Mouse (Mus musculus): ENCODE data around the gene Stk11ip. TPM values are rescaled to one million over a fixed set of nuclear protein-coding genes. Genes with fewer than 3 reads are reported as not detected.

The Stk11ip gene
- polyA plus RNA-seq, 1 experiment = 29.3 TPM

DNA sequence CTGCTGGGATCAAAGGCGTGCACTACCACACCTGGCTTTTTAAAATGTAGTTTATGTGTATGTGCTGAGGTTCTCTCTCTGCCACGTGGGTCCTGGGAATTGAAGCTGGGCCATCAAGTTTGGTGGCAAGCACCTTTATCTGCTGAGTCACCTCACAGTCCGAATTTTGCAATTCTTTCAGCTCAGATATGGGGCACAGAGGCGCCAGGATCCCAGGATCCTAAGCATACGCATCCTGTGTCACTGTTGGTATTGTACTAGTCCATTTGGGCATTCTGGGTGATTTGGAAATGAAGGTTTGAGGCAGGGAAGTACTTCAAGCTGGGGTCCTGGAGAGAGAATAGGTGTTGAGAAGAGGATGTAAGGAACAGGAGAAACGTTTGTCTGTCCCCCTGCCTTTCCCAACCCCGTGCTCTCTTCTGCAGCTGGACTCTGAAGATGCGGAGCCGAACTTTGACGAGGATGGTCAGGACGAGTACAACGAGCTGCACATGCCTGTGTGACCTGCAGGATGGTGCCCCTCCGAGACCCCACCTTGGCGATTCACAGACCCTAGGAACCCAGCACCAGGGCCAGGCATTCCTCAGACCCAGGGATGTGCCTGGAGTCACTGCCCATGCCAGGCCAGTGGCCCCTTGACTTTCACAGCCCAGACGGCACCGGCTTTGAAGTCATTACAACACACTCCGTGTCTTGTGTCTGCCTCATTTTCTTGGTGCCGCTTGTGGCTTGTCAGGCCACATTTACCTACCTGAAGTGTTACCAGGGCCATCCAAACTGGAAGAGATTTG lies 37.3 kb downstream of the Stk11ip start:
- H3K4me1 ChIP-seq (ENCODE audit: control insufficient read depth, insufficient read depth, low read length) = peaks cover 11% of the 10 kb centered on the region
- TF ChIP-seq CTCF (IDR thresholded peaks at IDR 0.05; ENCODE audit: borderline replicate concordance, insufficient read depth, low read depth, low read length) (no peak), POLR2A (IDR thresholded peaks at IDR 0.05; ENCODE audit: borderline replicate concordance, insufficient read depth, low read length) (no peak)
- WGBS = 88% methylated on average over 18 of the region's 18 CpGs
- peak overlapping the region; percentile 8; the same call in 1 of the 2 replicates for H3K27ac ChIP-seq (ENCODE audit: insufficient read depth, low read length)
- no peaks in the 10 kb centered on the region for H3K27me3 ChIP-seq (ENCODE audit: control insufficient read depth, insufficient read depth, low read length)
- no peak for DNase-seq
- H3K4me3 ChIP-seq (replicated peaks; ENCODE audit: insufficient read depth, low read depth, low read length) = no peak overlapping the region

DNA sequence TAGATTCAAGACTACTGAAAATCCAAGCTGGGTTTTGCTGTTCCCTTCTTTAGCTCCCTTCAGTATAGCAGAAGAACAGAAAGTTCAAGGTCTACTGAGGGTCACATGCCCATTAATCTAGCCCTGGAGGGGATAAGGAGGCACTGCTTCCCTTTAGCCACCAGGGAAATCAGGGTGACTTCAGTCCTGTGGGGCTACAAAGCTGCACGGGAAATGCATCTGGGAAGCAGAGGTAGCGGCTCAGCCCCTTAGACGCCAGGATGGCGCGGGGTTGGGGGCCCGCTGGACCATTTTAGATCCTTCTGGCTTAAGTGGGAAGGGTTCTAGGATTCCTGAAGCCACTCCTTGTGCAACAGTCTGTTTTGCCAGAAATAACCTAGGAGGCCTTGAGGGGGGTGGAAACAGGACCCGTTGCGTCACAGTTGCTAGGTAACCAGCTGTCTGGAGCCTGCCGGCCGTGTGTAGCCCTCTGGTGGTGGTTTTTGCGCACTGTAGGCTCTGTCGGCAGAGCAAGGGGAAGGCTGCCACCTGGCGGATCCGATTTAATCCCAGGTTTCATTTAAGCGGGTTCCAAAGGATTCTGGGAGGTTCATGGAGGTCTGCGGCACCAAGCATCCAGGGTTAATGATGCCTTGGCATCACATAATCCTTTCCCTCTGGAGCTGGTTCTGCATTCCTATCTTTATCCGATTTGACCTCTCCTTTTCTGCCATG lies 38.0 kb downstream of the Stk11ip start:
- H3K27me3 ChIP-seq (ENCODE audit: control insufficient read depth, insufficient read depth, low read length) = no peaks in the 10 kb centered on the region
- peaks cover 11% of the 10 kb centered on the region for H3K4me1 ChIP-seq (ENCODE audit: control insufficient read depth, insufficient read depth, low read length)
- TF ChIP-seq POLR2A (IDR thresholded peaks at IDR 0.05; ENCODE audit: borderline replicate concordance, insufficient read depth, low read length) = no peak
- peak; percentile 99 for TF ChIP-seq CTCF (IDR thresholded peaks at IDR 0.05; ENCODE audit: borderline replicate concordance, insufficient read depth, low read depth, low read length)
- peak; percentile 94 to 97 for DNase-seq
- 4% methylated on average over 17 of the region's 17 CpGs for WGBS
- no peak overlapping the region for H3K4me3 ChIP-seq (replicated peaks; ENCODE audit: insufficient read depth, low read depth, low read length)
- peak overlapping the region; percentile 8; the same call in 1 of the 2 replicates for H3K27ac ChIP-seq (ENCODE audit: insufficient read depth, low read length)

DNA sequence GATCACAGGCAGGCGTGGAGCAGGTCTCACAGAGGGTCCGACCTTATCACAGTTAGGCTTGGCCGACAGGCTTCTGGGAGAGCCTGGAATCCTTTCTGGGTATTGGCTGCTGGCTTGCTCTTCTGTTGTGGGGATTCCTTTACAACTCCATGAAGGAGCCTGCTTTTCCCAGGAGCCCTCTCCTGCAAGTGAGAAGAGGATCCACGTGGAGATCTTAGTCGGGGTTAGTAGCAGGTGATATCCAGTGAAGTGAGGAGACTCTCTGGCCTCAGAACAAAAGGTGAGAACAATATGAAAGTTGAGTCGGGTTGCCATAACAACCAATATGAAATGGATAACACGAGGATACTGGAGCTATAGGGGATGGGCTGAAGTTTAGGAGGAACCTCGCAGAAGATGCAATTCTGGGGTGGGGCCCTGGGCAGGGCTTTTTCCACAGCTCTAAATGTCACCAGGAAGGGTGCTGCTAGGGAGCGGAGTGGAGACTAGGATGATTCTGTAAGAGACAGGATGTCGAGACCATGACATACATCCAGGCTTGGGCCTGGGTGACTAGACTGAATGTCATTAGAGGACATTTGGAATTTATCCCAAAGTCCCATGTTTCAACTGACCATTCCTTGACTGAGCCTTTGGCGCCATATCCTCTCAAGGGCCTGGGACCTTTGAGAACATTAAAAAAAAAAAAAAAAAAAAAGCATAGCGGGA lies 39.0 kb downstream of the Stk11ip start:
- no peak overlapping the region for H3K27ac ChIP-seq (ENCODE audit: insufficient read depth, low read length)
- no peaks in the 10 kb centered on the region for H3K27me3 ChIP-seq (ENCODE audit: control insufficient read depth, insufficient read depth, low read length)

DNA sequence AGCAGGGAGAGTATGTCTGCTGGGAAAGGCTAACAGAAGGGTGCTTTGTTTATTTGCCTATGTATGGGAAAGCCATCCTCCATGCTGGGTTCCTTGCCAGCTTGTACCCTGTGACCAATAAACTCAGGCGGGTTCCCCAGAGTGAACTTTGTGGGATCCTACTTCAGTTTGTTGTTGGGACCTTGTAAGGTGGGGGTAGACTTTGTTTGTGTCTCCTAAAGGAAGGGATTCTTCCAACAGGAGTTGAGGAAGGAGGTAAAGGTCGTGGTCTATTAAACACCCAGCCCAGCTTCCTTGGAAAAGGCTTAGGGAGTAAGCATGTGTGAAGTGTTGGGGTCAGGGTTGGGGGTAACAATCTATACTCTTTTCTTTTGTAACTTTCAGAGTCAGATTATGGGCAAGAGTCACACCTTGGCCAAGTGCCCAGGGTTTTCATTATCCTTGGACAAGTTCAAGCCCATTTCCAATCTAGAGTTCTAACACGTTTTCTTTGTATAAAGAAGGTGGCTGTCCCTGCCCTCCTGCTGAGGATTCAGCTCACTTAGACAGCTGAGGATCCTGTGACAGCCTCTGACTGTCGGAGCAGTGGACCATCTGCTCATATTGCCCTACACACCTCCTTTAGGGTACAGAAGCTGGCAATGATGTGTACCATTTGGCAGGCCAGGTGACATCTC lies 40.0 kb downstream of the Stk11ip start:
- H3K4me1 ChIP-seq (ENCODE audit: control insufficient read depth, insufficient read depth, low read length) = peaks cover 11% of the 10 kb centered on the region
- no peak overlapping the region for H3K4me3 ChIP-seq (replicated peaks; ENCODE audit: insufficient read depth, low read depth, low read length)
- TF ChIP-seq POLR2A (IDR thresholded peaks at IDR 0.05; ENCODE audit: borderline replicate concordance, insufficient read depth, low read length) = no peak
- TF ChIP-seq CTCF (IDR thresholded peaks at IDR 0.05; ENCODE audit: borderline replicate concordance, insufficient read depth, low read depth, low read length) = no peak
- H3K27me3 ChIP-seq (ENCODE audit: control insufficient read depth, insufficient read depth, low read length) = no peaks in the 10 kb centered on the region
- 29% methylated on average over 4 of the region's 4 CpGs for WGBS
- peak; percentile 59 to 76 for DNase-seq
- H3K27ac ChIP-seq (ENCODE audit: insufficient read depth, low read length) = no peak overlapping the region

More for the DNA sequence above, 39.0 kb downstream of the Stk11ip start:
- no peak for TF ChIP-seq POLR2A (IDR thresholded peaks at IDR 0.05; ENCODE audit: borderline replicate concordance, insufficient read depth, low read length)
- Histone ChIP-seq H3K4me1 (ENCODE audit: control insufficient read depth, insufficient read depth, low read length) (peaks cover 11% of the 10 kb centered on the region), H3K4me3 (replicated peaks; ENCODE audit: insufficient read depth, low read depth, low read length) (no peak overlapping the region)
- 83% methylated on average over 12 of the region's 12 CpGs for WGBS
- no peak for DNase-seq

DNA sequence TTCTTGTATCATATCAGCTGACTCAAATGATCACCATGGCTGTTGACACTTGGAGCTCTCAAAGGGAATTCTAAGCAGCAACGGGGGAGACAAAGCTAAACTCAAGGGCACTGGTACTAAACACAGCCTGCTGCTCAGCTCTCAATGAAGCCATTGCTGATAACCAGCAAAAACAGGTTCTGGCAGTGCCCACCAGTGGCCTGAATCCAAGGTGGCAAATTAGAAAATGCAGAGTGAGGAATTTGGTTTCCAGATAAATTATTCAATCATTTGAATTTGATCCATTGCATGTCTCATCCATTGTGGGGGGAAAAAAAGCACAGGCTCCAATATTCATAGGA lies 40.5 kb downstream of the Stk11ip start:
- DNase-seq = no peak
- H3K27ac ChIP-seq (ENCODE audit: insufficient read depth, low read length) = no peak overlapping the region
- WGBS = 5% methylated on average over 1 of the region's 1 CpGs
- peaks cover 11% of the 10 kb centered on the region for H3K4me1 ChIP-seq (ENCODE audit: control insufficient read depth, insufficient read depth, low read length)
- TF ChIP-seq CTCF (IDR thresholded peaks at IDR 0.05; ENCODE audit: borderline replicate concordance, insufficient read depth, low read depth, low read length) = no peak
- no peak for TF ChIP-seq POLR2A (IDR thresholded peaks at IDR 0.05; ENCODE audit: borderline replicate concordance, insufficient read depth, low read length)
- no peaks in the 10 kb centered on the region for H3K27me3 ChIP-seq (ENCODE audit: control insufficient read depth, insufficient read depth, low read length)
- no peak overlapping the region for H3K4me3 ChIP-seq (replicated peaks; ENCODE audit: insufficient read depth, low read depth, low read length)

DNA sequence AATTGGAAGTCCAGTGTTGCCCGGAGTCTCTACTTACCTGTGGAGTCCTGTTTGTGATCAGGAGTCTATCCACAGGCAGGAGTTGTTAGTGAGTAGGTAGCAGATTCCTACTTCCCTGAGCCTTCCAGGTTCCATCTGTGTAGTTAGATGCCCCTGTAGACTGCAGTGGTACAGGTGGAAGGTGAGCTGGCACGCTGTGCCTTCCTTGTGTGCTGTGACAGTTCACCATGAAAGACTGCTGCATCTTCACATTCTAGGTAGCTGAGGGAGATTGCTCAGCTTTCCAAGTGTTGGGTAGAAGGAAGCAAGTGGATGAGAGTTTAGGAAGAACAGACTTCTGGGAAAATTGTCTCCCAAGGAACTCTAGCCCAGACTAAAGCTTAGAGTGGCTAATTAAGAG lies 42.8 kb downstream of the Stk11ip start:
- Histone ChIP-seq H3K27me3 (ENCODE audit: control insufficient read depth, insufficient read depth, low read length) (no peaks in the 10 kb centered on the region), H3K4me3 (replicated peaks; ENCODE audit: insufficient read depth, low read depth, low read length) (no peak overlapping the region), H3K4me1 (ENCODE audit: control insufficient read depth, insufficient read depth, low read length) (peaks cover 10% of the 10 kb centered on the region; the same call in 1 of the 2 replicates), H3K27ac (ENCODE audit: insufficient read depth, low read length) (no peak overlapping the region)
- DNase-seq = no peak
- 89% methylated on average over 2 of the region's 2 CpGs for WGBS
- no peak for TF ChIP-seq CTCF (IDR thresholded peaks at IDR 0.05; ENCODE audit: borderline replicate concordance, insufficient read depth, low read depth, low read length)
- TF ChIP-seq POLR2A (IDR thresholded peaks at IDR 0.05; ENCODE audit: borderline replicate concordance, insufficient read depth, low read length) = no peak

DNA sequence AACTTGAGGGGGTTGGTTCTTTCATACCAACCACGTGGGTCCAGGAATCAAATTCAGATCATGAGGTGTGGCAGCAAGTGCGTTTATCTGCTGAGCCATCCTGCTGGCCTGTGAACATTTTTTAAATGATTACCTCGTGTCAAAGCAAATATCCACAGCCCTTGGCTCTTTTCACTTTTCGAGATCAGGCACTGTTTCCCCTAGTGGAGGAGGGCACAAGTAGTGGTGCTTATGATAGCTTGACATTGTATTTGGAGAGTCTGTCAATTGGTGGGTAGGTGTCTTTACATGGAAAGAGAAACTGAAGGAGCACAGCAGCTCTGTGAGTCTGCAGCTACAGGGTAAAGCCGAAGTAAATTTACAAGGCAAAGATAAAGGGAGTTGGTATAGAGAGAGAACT lies 43.6 kb downstream of the Stk11ip start:
- WGBS = 72% methylated on average over 5 of the region's 5 CpGs
- no peak for DNase-seq
- no peaks in the 10 kb centered on the region for H3K27me3 ChIP-seq (ENCODE audit: control insufficient read depth, insufficient read depth, low read length)
- peaks cover 4% of the 10 kb centered on the region; the same call in 1 of the 2 replicates for H3K4me1 ChIP-seq (ENCODE audit: control insufficient read depth, insufficient read depth, low read length)
- TF ChIP-seq POLR2A (IDR thresholded peaks at IDR 0.05; ENCODE audit: borderline replicate concordance, insufficient read depth, low read length) (no peak), CTCF (IDR thresholded peaks at IDR 0.05; ENCODE audit: borderline replicate concordance, insufficient read depth, low read depth, low read length) (no peak)
- H3K4me3 ChIP-seq (replicated peaks; ENCODE audit: insufficient read depth, low read depth, low read length) = no peak overlapping the region
- no peak overlapping the region for H3K27ac ChIP-seq (ENCODE audit: insufficient read depth, low read length)
